Mouse (Mus musculus): ENCODE data around the gene Rabep1. TPM values are rescaled to one million over a fixed set of nuclear protein-coding genes. Genes with fewer than 3 reads are reported as not detected.

Gene Rabep1
- total and polyA plus RNA-seq, 2 experiments: 3.5 to 29.1 TPM

DNA sequence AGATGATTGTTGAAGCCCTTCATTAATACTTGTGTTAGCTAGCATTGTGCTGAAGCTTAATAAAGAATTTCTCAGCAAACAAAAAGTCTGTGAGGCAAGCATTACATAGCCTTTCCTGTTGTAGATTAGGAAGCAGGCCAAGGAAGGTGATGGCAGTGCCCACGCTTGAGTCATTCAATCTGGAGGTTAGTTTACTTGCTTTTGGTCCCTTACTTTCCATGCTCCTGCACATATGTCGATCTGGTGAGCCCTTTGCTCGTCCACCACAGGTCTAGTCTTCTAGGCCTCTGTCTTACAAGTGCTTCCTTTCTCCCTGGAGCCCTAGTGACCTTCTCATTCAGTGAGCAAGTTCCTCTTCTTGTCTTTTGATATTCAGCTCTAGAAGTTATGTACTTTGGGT lies 62.1 kb downstream of the Rabep1 start:
- Histone ChIP-seq H3K36me3 (ENCODE audit: control insufficient read depth, insufficient read depth, low read length) (peaks cover 46% of the 10 kb centered on the region), H3K4me1 (ENCODE audit: control insufficient read depth, insufficient read depth, low read length) (no peaks in the 10 kb centered on the region), H3K79me2 (ENCODE audit: control insufficient read depth, insufficient read depth, low read length) (no peaks in the 10 kb centered on the region; the same call in 1 of the 2 replicates), H3K9ac (ENCODE audit: low read depth, low read length) (no peak overlapping the region), H3K27ac (replicated peaks; ENCODE audit: insufficient read depth, low read depth, low read length) (no peak overlapping the region), H3K27me3 (ENCODE audit: control insufficient read depth, insufficient read depth, low read length) (no peaks in the 10 kb centered on the region), H3K4me3 (ENCODE audit: insufficient read depth, low read depth, low read length) (no peak overlapping the region)
- TF ChIP-seq CTCF (IDR thresholded peaks at IDR 0.05; ENCODE audit: low read depth, low read length) (no peak), POLR2A (IDR thresholded peaks at IDR 0.05; ENCODE audit: extremely low read depth, insufficient read depth, low read length) (no peak)
- WGBS: 84% methylated on average over 3 of the region's 3 CpGs
- DNase-seq (ENCODE audit: extremely low read depth, low read depth, low spot score): no peak

DNA sequence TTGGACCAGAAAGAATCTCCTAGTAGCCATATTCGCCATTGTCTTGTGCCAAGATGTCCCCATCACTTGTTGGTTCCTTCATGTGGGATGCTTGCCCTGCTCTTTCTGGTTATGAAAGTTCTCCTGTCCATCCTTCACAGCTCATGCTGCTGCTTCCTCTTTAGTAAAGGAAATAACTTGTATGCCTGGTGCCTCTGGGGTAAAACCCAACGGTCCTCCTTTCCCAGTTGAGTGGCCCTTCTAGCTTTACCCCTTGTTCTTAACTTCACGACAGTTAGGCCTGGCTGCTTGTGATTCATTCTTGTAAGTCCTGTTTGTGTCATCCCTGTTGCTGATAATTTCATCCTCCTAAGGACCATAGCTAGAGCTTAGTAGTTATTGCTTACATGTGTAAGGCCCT lies 66.7 kb downstream of the Rabep1 start:
- no peak overlapping the region for H3K9ac ChIP-seq (ENCODE audit: low read depth, low read length)
- H3K4me1 ChIP-seq (ENCODE audit: control insufficient read depth, insufficient read depth, low read length): no peaks in the 10 kb centered on the region
- no peaks in the 10 kb centered on the region for H3K27me3 ChIP-seq (ENCODE audit: control insufficient read depth, insufficient read depth, low read length)
- WGBS: 94% methylated on average over 3 of the region's 3 CpGs
- no peak overlapping the region for H3K27ac ChIP-seq (replicated peaks; ENCODE audit: insufficient read depth, low read depth, low read length)
- DNase-seq (ENCODE audit: extremely low read depth, low read depth, low spot score): no peak
- H3K4me3 ChIP-seq (ENCODE audit: insufficient read depth, low read depth, low read length): no peak overlapping the region
- no peaks in the 10 kb centered on the region; the same call in 1 of the 2 replicates for H3K79me2 ChIP-seq (ENCODE audit: control insufficient read depth, insufficient read depth, low read length)
- TF ChIP-seq POLR2A (IDR thresholded peaks at IDR 0.05; ENCODE audit: extremely low read depth, insufficient read depth, low read length) (no peak), CTCF (IDR thresholded peaks at IDR 0.05; ENCODE audit: low read depth, low read length) (no peak)
- H3K36me3 ChIP-seq (ENCODE audit: control insufficient read depth, insufficient read depth, low read length): peaks cover 50% of the 10 kb centered on the region

DNA sequence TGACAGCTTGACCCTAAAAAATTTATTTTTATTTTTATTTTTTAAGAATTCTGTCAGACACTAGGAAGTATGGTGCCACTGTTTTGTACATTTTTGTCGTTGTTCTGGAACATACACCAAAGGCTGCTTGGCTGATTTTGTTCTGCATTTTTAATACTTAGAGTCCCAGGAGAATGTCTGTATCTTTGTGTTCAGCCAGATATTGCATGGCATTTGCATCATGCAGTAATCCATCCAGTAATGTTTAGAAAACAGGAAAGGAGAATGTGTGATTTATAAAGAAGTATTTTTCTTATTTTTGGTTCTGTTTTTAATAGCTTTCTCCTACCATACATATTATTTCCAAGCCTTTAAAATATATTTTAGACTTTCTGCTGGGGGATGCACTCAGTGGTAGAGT lies 67.3 kb downstream of the Rabep1 start:
- TF ChIP-seq CTCF (IDR thresholded peaks at IDR 0.05; ENCODE audit: low read depth, low read length) (no peak), POLR2A (IDR thresholded peaks at IDR 0.05; ENCODE audit: extremely low read depth, insufficient read depth, low read length) (no peak)
- WGBS: 96% methylated on average over 1 of the region's 1 CpGs
- Histone ChIP-seq H3K36me3 (ENCODE audit: control insufficient read depth, insufficient read depth, low read length) (peaks cover 53% of the 10 kb centered on the region), H3K4me3 (ENCODE audit: insufficient read depth, low read depth, low read length) (no peak overlapping the region), H3K27ac (replicated peaks; ENCODE audit: insufficient read depth, low read depth, low read length) (no peak overlapping the region), H3K4me1 (ENCODE audit: control insufficient read depth, insufficient read depth, low read length) (no peaks in the 10 kb centered on the region), H3K27me3 (ENCODE audit: control insufficient read depth, insufficient read depth, low read length) (no peaks in the 10 kb centered on the region), H3K9ac (ENCODE audit: low read depth, low read length) (no peak overlapping the region), H3K79me2 (ENCODE audit: control insufficient read depth, insufficient read depth, low read length) (no peaks in the 10 kb centered on the region; the same call in 1 of the 2 replicates)
- no peak for DNase-seq (ENCODE audit: extremely low read depth, low read depth, low spot score)

DNA sequence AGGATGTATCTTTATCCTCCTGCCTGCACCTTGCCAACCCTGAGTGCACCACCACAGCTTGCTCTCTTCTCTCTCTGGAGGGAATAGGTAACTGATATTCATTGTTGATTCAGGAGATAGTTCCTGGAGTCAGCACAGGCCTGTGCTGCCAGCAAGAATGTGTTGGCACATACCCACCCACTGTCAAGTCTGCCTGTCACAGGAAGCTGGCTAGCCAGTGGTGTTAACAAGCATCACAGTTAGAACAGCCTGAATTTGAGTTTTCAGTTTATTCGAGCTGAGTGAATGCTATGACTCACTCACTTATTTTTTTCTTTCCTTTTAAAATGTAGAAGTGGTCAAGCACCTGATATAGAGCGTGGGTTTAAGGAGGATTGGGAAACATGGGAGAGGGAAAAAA lies 73.3 kb downstream of the Rabep1 start:
- Histone ChIP-seq H3K36me3 (ENCODE audit: control insufficient read depth, insufficient read depth, low read length) (peaks cover 58% of the 10 kb centered on the region), H3K4me1 (ENCODE audit: control insufficient read depth, insufficient read depth, low read length) (no peaks in the 10 kb centered on the region), H3K4me3 (ENCODE audit: insufficient read depth, low read depth, low read length) (no peak overlapping the region), H3K79me2 (ENCODE audit: control insufficient read depth, insufficient read depth, low read length) (no peaks in the 10 kb centered on the region; the same call in 1 of the 2 replicates), H3K27ac (replicated peaks; ENCODE audit: insufficient read depth, low read depth, low read length) (no peak overlapping the region), H3K9ac (ENCODE audit: low read depth, low read length) (no peak overlapping the region), H3K27me3 (ENCODE audit: control insufficient read depth, insufficient read depth, low read length) (no peaks in the 10 kb centered on the region)
- peak; percentile 22 for DNase-seq (ENCODE audit: extremely low read depth, low read depth, low spot score)
- WGBS: 88% methylated on average over 2 of the region's 2 CpGs
- TF ChIP-seq CTCF (IDR thresholded peaks at IDR 0.05; ENCODE audit: low read depth, low read length): no peak
- TF ChIP-seq POLR2A (IDR thresholded peaks at IDR 0.05; ENCODE audit: extremely low read depth, insufficient read depth, low read length): no peak

DNA sequence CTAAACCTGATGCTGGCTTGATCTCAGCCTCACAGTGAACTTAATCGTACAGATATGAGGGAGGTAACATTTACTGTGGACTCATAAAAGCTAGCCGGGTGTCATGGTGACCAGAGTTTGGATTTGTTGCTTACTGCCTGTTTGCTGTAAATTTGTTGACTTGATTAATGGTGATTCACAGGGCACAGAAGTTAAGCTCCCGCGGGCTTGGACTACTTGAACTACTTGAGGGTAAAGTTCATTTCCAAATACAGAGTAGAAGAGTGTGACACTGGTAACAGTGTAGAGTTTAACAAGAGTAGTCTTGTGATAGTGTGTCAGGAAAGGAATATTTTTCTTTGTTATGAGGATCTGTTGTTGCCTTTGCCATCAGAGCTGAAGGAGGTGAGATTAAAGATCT lies 74.9 kb downstream of the Rabep1 start:
- Histone ChIP-seq H3K27me3 (ENCODE audit: control insufficient read depth, insufficient read depth, low read length) (no peaks in the 10 kb centered on the region), H3K4me1 (ENCODE audit: control insufficient read depth, insufficient read depth, low read length) (no peaks in the 10 kb centered on the region), H3K9ac (ENCODE audit: low read depth, low read length) (no peak overlapping the region), H3K27ac (replicated peaks; ENCODE audit: insufficient read depth, low read depth, low read length) (no peak overlapping the region), H3K36me3 (ENCODE audit: control insufficient read depth, insufficient read depth, low read length) (peaks cover 68% of the 10 kb centered on the region), H3K79me2 (ENCODE audit: control insufficient read depth, insufficient read depth, low read length) (no peaks in the 10 kb centered on the region; the same call in 1 of the 2 replicates), H3K4me3 (ENCODE audit: insufficient read depth, low read depth, low read length) (no peak overlapping the region)
- no peak for DNase-seq (ENCODE audit: extremely low read depth, low read depth, low spot score)
- TF ChIP-seq POLR2A (IDR thresholded peaks at IDR 0.05; ENCODE audit: extremely low read depth, insufficient read depth, low read length) (no peak), CTCF (IDR thresholded peaks at IDR 0.05; ENCODE audit: low read depth, low read length) (no peak)
- WGBS: 54% methylated on average over 4 of the region's 4 CpGs

DNA sequence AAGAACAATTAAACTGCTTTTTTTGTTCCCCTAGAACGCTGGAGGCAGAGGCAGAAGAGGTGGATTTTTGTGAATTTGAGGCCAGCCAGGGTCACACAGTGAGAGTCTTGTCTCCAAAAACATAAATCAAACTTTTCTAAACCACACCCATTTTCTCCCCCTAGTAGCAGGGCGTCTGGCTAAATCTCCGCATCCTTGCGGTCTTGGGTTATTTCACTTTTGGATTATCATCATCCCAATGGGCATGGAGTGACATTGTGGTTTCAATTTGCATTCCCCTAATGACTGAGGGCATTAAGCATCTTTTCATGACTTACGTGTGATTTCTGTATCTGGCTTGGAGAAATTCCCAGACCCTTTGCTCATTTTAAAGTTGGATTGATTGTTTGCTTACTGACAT lies 86.9 kb downstream of the Rabep1 start:
- H3K36me3 ChIP-seq (ENCODE audit: control insufficient read depth, insufficient read depth, low read length): peaks cover 54% of the 10 kb centered on the region
- no peaks in the 10 kb centered on the region; the same call in 1 of the 2 replicates for H3K79me2 ChIP-seq (ENCODE audit: control insufficient read depth, insufficient read depth, low read length)
- no peak for DNase-seq (ENCODE audit: extremely low read depth, low read depth, low spot score)
- no peaks in the 10 kb centered on the region for H3K27me3 ChIP-seq (ENCODE audit: control insufficient read depth, insufficient read depth, low read length)
- no peak overlapping the region for H3K27ac ChIP-seq (replicated peaks; ENCODE audit: insufficient read depth, low read depth, low read length)
- no peak overlapping the region for H3K4me3 ChIP-seq (ENCODE audit: insufficient read depth, low read depth, low read length)
- TF ChIP-seq POLR2A (IDR thresholded peaks at IDR 0.05; ENCODE audit: extremely low read depth, insufficient read depth, low read length): no peak
- no peak for TF ChIP-seq CTCF (IDR thresholded peaks at IDR 0.05; ENCODE audit: low read depth, low read length)
- H3K4me1 ChIP-seq (ENCODE audit: control insufficient read depth, insufficient read depth, low read length): no peaks in the 10 kb centered on the region
- H3K9ac ChIP-seq (ENCODE audit: low read depth, low read length): no peak overlapping the region
- 95% methylated on average over 5 of the region's 5 CpGs for WGBS
